Mouse (Mus musculus) spleen, adult 18-20 months (tissue): ENCODE results near the gene Dab2ip.

ENCODE experiments used
- DNase-seq, 2 experiments: peaks; one replicate each; pipeline ENCODE4 v3.0.0; 2022; ENCODE audit warnings: mixed read lengths in 2 of 2

The Dab2ip gene

GRCm38 (mm10) chr2:35688581-35688980 is 130.5 kb downstream of the Dab2ip start:
- no peak for DNase-seq

GRCm38 (mm10) chr2:35689881-35690280 is 131.8 kb downstream of the Dab2ip start:
- no peak for DNase-seq

- DNase-seq: no peak
Observed at GRCm38 (mm10) chr2:35691257-35692049, 133.4 kb downstream of the Dab2ip start.

GRCm38 (mm10) chr2:35692272-35692900 is 134.3 kb downstream of the Dab2ip start:
- no peak for DNase-seq

- no peak for DNase-seq
Observed at GRCm38 (mm10) chr2:35693037-35693436, 135.0 kb downstream of the Dab2ip start.

GRCm38 (mm10) chr2:35694111-35694510 is 136.0 kb downstream of the Dab2ip start:
- DNase-seq: no peak

GRCm38 (mm10) chr2:35696193-35696541 is 138.1 kb downstream of the Dab2ip start:
- no peak for DNase-seq

- no peak for DNase-seq
Observed at GRCm38 (mm10) chr2:35696542-35697391, 138.7 kb downstream of the Dab2ip start.

- DNase-seq: no peak
Observed at GRCm38 (mm10) chr2:35697768-35698167, 139.7 kb downstream of the Dab2ip start.

GRCm38 (mm10) chr2:35700966-35701365 is 142.9 kb downstream of the Dab2ip start:
- DNase-seq: no peak

GRCm38 (mm10) chr2:35702001-35702400 is 143.9 kb downstream of the Dab2ip start:
- DNase-seq: no peak

GRCm38 (mm10) chr2:35702608-35703007 is 144.5 kb downstream of the Dab2ip start:
- DNase-seq: no peak

- DNase-seq: no peak
Observed at GRCm38 (mm10) chr2:35703241-35703640, 145.2 kb downstream of the Dab2ip start.

GRCm38 (mm10) chr2:35712611-35713010 is 154.5 kb downstream of the Dab2ip start:
- no peak for DNase-seq

GRCm38 (mm10) chr2:35713460-35713859 is 155.4 kb downstream of the Dab2ip start:
- DNase-seq: no peak

GRCm38 (mm10) chr2:35714742-35715167 is 156.7 kb downstream of the Dab2ip start:
- no peak for DNase-seq

- no peak for DNase-seq
Observed at GRCm38 (mm10) chr2:35715485-35715884, 157.4 kb downstream of the Dab2ip start.

- DNase-seq: no peak
Observed at GRCm38 (mm10) chr2:35716175-35716574, 158.1 kb downstream of the Dab2ip start.

- no peak for DNase-seq
Observed at GRCm38 (mm10) chr2:35718003-35718500, 160.0 kb downstream of the Dab2ip start.

- DNase-seq: no peak
Observed at GRCm38 (mm10) chr2:35718662-35719061, 160.6 kb downstream of the Dab2ip start.

- no peak for DNase-seq
Observed at GRCm38 (mm10) chr2:35719230-35720005, 161.4 kb downstream of the Dab2ip start.

GRCm38 (mm10) chr2:35720104-35720503 is 162.0 kb downstream of the Dab2ip start:
- DNase-seq: no peak
